Mouse (Mus musculus): ENCODE results near the gene Micall2.
A peak's percentile ranks its signal among the peaks of the same experiment; 100 is the strongest.
"Not testable (repeated sequence)": the region's sequence is repeated elsewhere in the genome, so short reads cannot be mapped to it uniquely, and the experiment has no call there.

Gene Micall2

GRCm38 (mm10) chr5:139730712-139731486 lies 5.2 kb downstream of the Micall2 start:
- DNase-seq (ENCODE audit: low spot score), result no peak

DNA sequence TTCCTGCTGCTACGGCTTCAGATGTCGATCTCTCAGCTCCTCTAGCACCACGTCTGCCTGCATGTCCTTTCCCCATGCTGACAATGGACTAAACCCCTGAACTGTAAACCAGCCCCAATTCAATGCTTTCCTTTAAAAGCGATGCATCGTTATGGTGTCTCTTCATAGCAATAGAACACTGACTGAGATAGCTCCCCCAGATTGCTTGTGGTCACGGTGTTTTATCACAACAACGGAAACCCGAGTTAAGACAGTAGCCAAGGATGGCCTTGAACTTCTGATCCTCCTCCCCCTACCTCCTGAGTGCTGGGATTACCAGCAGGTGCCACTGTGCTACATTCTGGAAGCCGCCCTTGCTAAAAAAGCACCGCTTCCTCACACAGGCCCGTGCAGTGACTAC lies 8.9 kb downstream of the Micall2 start:
- no peak for DNase-seq (ENCODE audit: low spot score)

DNA sequence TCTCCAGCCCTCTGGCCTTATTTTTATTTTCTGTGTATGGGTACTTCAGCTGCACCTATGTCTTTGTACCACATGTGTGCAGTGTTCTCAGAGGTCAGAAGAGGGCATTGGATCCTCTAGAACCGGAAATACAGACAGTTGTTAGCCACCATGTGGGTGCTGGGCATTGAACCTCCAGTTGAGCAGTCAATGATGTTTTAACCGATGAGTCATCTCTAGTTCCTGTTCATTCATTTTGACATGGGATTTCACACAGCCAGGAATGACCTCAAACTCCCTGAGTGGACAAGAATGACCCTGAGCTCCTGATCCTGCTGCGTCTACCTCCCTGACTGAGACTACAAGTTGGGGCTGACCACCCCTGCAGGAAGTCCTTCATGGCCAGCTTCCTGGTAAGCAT lies 9.9 kb downstream of the Micall2 start:
- DNase-seq (ENCODE audit: low spot score), result no peak

- no peak for DNase-seq (ENCODE audit: low spot score)
Observed at GRCm38 (mm10) chr5:139724336-139725116, 11.6 kb downstream of the Micall2 start.

GRCm38 (mm10) chr5:139723113-139723512 lies 13.0 kb downstream of the Micall2 start:
- DNase-seq (ENCODE audit: low spot score), result peak; percentile 42

GRCm38 (mm10) chr5:139722709-139723108 lies 13.4 kb downstream of the Micall2 start:
- DNase-seq (ENCODE audit: low spot score), result no peak

DNA sequence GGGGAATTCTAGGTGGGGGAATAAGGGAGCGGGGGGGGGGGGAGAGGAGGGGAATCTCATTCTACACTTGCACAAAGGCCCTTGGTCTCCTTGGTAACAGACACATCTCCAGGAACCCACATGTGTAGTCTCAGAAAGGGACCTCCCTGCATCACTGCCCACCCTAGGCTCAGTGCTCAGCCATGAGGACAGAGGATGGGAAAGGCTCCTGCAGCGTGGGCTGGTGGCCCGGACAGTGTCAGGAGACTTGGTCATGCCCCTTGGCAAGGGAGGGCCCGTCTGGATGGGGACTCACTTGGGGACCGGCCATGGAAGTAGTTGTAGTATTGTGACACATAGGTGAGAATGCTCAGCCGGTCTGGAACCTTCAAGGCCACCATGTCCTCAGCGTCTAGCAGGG lies 17.2 kb downstream of the Micall2 start:
- DNase-seq (ENCODE audit: low spot score), result peak; percentile 50

- DNase-seq (ENCODE audit: low spot score), result peak; percentile 74
Observed at GRCm38 (mm10) chr5:139718540-139718939, 17.6 kb downstream of the Micall2 start.

GRCm38 (mm10) chr5:139717723-139718122 lies 18.4 kb downstream of the Micall2 start:
- peak; percentile 72 for DNase-seq (ENCODE audit: low spot score)

DNA sequence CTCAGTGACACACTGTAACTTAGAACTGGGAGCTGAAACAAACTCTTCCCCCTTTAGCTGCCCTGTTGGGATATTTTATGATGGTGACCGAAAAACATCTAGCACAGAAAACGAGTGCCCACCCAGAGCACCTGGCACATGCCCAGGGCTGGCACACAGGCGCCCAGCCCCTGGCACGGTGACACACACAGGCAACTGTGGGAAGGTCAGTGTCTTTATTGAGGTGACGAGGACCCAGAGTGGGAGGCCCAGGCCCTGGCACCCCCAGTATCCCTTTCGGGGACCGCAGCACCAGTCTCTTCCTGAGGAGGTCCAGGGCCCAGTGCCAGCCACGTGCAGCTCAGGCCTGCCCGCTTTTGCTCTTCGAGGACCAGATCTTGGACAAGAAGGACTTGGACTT lies 29.6 kb downstream of the Micall2 start:
- no peak for DNase-seq (ENCODE audit: low spot score)

DNA sequence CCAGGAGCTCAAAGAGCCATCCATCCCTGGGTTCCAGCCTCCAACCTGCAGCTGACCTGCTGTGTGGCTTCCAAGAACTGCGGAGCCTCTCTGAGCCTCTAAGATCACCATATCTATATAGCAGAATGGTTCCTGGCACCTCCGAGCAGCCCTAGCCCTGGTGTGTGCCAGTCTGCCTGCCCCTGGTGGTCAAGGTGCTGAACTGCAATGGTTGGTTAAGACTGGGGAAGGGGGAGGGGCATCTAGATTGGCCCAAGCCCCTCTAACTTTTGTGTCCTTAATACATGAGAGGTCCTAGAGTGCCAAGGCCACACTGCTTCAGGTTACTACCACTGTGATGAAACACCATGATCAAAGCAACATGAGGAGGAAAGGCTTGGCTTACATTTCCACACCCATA lies 33.2 kb downstream of the Micall2 start:
- DNase-seq (ENCODE audit: low spot score), result no peak

GRCm38 (mm10) chr5:139702236-139702635 lies 33.9 kb downstream of the Micall2 start:
- no peak for DNase-seq (ENCODE audit: low spot score)

GRCm38 (mm10) chr5:139696954-139697353 lies 39.2 kb downstream of the Micall2 start:
- no peak for DNase-seq (ENCODE audit: low spot score)

DNA sequence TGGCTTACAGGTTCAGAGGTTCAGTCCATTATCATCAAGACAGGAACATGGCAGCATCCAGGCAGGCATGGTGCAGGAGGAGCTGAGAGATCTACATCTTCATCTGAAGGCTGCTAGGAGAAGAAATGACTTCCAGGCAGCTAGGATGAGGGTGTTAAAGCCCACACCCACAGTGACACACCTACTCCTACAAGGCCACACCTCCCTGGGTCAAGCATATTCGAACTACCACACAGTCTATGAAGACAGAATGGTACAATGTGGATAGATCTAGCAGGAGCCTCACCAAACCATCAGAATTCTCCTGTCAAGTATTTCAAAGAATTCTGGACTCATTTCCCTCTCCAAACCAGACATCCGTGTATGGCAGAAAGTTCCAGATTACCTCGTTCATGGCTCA lies 40.3 kb downstream of the Micall2 start:
- DNase-seq (ENCODE audit: low spot score), result not testable (repeated sequence)

DNA sequence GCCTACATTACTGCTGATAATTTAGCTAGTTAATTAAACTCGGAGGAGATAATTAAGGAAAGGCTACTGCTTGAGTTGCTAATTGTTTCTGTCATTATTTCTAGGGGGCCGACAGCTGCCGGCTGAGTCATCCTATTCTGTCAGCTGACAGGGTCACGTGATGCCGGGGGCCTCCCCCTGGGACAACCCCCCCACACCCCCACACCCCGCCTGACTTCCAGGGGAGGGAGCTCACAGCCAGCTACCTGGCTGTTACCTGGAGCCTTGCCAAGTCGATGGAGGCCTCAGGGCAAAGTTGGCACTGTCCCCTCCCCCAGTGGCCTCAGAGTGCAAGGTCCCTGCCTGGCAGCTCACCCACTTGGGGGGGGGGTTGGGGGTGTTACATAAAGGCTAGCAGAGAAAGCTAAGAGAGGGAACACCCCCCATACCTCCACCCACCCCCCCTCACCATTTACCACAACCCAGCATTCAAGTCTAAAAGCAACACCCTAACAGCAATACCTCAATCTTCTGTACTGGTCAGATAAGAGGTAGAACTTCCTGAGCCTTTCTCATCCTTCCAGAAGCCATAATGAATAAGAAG lies 41.1 kb downstream of the Micall2 start:
- peak; percentile 63 for DNase-seq (ENCODE audit: low spot score)

- DNase-seq (ENCODE audit: low spot score), result no peak
Observed at GRCm38 (mm10) chr5:139694292-139694988, 41.7 kb downstream of the Micall2 start.

DNA sequence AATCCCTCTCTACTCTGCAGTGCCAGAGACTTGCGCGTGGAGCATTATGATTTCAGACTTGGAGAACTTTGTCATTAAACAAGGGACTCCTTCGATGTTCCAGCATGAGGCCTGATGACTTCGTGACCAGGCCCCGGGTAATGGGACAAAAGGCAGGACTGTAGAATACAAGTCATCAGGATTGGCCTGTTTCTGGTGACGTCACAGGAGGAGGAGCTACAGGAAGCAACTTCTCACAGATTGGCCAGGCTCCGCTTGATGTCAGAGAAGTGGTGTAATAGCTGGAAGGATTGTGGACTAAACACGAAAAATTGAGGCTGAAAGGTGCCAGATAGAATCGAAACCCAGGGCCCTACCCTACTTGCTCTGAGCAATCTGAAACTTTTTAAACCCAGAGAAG lies 45.3 kb downstream of the Micall2 start:
- no peak for DNase-seq (ENCODE audit: low spot score)

DNA sequence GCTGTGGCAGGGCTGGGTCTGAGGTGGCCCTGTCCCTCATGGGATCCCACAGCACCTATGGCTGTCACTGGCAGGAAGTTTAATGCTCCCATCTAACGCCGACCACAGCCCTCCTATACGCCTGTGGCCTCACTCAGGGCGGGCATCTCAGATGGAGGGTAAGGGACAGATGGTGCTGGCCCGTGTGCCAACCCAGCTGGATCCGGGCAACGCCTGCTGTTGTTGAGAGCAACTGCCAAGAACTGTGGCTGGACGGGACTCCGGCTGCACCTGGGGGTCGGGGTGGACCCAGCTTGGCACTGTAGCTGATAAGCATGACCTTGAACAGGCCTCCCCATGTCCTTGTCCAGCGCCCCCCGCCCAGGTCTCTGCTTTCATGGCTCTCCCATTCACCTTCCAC lies 47.8 kb downstream of the Micall2 start:
- DNase-seq (ENCODE audit: low spot score), result no peak

DNA sequence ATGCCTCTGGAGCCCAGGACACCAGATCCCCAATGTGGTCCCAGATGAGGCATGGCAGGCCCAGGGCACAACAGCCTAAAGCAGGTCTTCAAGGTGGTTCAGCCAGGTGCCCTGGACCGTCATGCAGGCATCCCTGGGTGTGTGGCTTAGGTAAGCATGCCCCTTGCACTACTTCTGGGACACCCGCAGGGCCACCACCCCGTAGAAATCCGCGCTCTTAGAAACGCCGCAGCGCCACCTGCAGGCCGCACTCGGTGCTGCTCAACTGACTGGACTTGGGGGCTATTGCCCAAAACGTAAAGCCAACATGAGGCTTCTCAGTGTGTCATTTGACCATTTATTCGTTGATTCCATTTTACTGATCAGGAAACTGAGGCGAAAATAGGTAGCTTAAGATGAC lies 48.5 kb downstream of the Micall2 start:
- peak; percentile 80 for DNase-seq (ENCODE audit: low spot score)

DNA sequence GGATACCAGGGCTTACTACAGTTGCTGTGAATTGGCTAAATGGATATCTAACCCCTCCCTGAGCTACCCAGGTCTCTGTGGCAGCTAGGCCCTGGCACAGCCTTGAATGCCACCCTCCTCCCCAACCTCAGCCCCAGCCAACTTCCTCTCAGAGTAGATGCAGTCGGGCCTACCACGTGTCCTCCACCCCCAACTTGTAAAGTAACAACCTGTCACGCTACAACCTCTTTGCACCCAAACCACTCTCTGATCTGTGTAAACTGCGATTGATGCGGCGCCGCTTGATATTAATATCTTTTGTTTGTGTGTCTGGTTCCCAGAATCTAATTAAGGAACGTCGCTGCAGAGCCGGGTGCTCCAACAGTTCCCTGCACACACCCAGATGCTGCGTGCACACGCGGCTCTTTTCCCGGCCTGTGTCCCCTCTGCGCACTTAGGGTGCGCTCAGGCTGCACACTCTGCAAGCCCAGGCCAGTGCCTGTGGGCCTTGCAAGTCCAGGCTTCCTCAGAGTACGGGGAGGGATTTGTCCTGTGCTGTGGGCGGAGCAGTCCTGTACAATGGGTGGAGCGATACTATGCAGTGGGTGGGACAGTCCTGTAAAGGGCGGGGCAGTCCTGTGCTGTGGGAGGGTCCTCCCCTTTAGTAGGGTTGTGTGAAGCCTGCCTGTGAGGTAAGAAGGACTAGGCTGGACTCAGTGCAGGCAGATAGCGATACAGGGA lies 49.4 kb downstream of the Micall2 start:
- no peak for DNase-seq (ENCODE audit: low spot score)

DNA sequence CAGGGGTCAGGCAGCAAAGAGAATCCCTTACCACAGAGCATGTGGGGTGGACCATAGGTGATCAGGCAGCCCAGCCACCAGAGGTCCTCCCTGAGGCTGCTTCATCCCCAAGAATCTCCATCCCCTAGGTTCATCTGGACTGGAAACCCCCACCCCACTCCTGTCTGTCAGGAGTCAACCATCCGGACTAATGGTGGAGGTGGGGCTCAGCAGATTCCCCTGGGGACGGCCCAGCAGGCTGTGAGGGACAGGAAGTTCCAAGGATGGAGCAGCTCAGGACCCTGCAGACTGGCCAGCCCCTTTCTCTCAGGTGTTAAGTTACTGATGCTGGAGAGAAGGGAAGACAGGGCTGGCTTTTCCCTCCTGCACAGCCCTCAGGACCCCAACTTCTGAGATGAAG lies 52.9 kb downstream of the Micall2 start:
- DNase-seq (ENCODE audit: low spot score), result no peak

DNA sequence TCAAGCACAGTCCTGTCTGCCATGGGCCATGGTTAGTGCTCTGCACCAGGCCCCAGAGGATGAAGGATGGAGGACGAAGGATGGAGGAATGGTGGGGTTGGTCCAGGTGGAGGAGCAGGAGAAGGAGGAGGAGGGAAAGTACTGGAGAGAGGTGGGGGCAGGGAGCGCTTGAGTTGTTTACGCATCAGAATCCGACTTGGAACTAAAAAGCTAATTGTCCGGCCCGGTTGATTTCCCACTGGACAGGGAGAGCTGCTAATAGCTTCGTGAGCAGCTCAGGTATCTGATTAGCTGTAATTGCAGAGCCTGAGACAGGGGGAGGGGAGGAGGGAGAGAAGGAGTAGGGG lies 53.5 kb downstream of the Micall2 start:
- no peak for DNase-seq (ENCODE audit: low spot score)

All from testis, postnatal 10 days (tissue).